Mouse (Mus musculus) 3134 (cell line): ENCODE data around the gene Pgd.
A peak's percentile ranks its signal among the peaks of the same experiment; 100 is the strongest.
"Not testable (repeated sequence)": the region's sequence is repeated elsewhere in the genome, so short reads cannot be mapped to it uniquely, and the experiment has no call there.

Experiments
- DNase-seq: peaks from one replicate; pipeline ENCODE4 v3.0.0-alpha.2; 2011; ENCODE audit warnings: low spot score; ENCODE audit not compliant: insufficient read length; ENCODE audit errors: extremely low read depth

Pgd gene

GRCm38 (mm10) chr4:149136116-149136850 lies 30.3 kb downstream of the Pgd start:
- peak; percentile 40 for DNase-seq

GRCm38 (mm10) chr4:149133395-149133794 lies 33.2 kb downstream of the Pgd start:
- DNase-seq, result no peak

- no peak for DNase-seq
Measured at GRCm38 (mm10) chr4:149131789-149132565, 34.6 kb downstream of the Pgd start.

- no peak for DNase-seq
Measured at GRCm38 (mm10) chr4:149131021-149131752, 35.4 kb downstream of the Pgd start.

- no peak for DNase-seq
Measured at GRCm38 (mm10) chr4:149128467-149128866, 38.1 kb downstream of the Pgd start.

- DNase-seq, result no peak
Measured at GRCm38 (mm10) chr4:149126663-149127062, 39.9 kb downstream of the Pgd start, which contains the start of gene Cort. Gene Cort (minus strand): TSS chr4:149126763.

- DNase-seq, result no peak
Measured at GRCm38 (mm10) chr4:149126115-149126509, 40.5 kb downstream of the Pgd start.

- DNase-seq, result no peak
Measured at GRCm38 (mm10) chr4:149125341-149126114, 41.0 kb downstream of the Pgd start.

GRCm38 (mm10) chr4:149123432-149123831 lies 43.1 kb downstream of the Pgd start:
- DNase-seq, result no peak

- not testable (repeated sequence) for DNase-seq
Measured at GRCm38 (mm10) chr4:149119978-149120562, 46.5 kb downstream of the Pgd start.

GRCm38 (mm10) chr4:149103875-149104561 lies 62.6 kb downstream of the Pgd start, which contains the start of gene Dffa:
Gene Dffa (plus strand): TSS chr4:149104146.
- peak; percentile 78 for DNase-seq

- no peak for DNase-seq
Measured at GRCm38 (mm10) chr4:149101456-149101855, 65.1 kb downstream of the Pgd start.

- not testable (repeated sequence) for DNase-seq
Measured at GRCm38 (mm10) chr4:149100449-149100848, 66.1 kb downstream of the Pgd start.
